In genomic region chr3:145103321-145103720, GRCm38 (mm10) we compare ENCODE assay signal across 16 mouse cellular contexts. TPM values are rescaled to one million over a fixed set of nuclear protein-coding genes. Genes with fewer than 3 reads are reported as not detected.
"Had no signal": no experiment of that assay in that cellular context is flagged by ENCODE, and none has a peak within 500 bp of the region (broad histone marks: within the 10 kb centered on the region; RNA-seq: fewer than 3 reads in every experiment).

No protein-coding gene starts in this region.

- H3K36me3 ChIP-seq: liver, embryonic 13.5 days; neural tube, embryonic 13.5 days had no signal

- DNase-seq: kidney, adult 18-20 months; kidney, postnatal 10 days; layer of hippocampus, postnatal 36 days; liver, embryonic 13.5 days; lung, adult 2 months; lung, postnatal 14 days; lung, postnatal 4 days; midbrain, embryonic 14.5 days; retina, postnatal 1 day; thymus, adult 2 months; thymus, postnatal 25 days had no signal

- H3K9me3 ChIP-seq: liver, embryonic 13.5 days; neural tube, embryonic 13.5 days had no signal

- H3K4me3 ChIP-seq: left cerebral cortex, adult 2 months; liver, embryonic 13.5 days; neural tube, embryonic 13.5 days had no signal

- H3K4me2 ChIP-seq: liver, embryonic 13.5 days; midbrain, embryonic 11.5 days; neural tube, embryonic 13.5 days had no signal

- H3K27ac ChIP-seq: left cerebral cortex, adult 2 months; liver, embryonic 13.5 days; neural tube, embryonic 13.5 days had no signal

- H3K4me1 ChIP-seq: liver, embryonic 13.5 days; neural tube, embryonic 13.5 days had no signal

- H3K27me3 ChIP-seq: liver, embryonic 13.5 days; neural tube, embryonic 13.5 days had no signal

- H3K9ac ChIP-seq: liver, embryonic 13.5 days; neural tube, embryonic 13.5 days had no signal

RNA-seq across cellular contexts. Expression of gene Clca2, which starts 4.1 kb away (rescaled TPM):
- polyA plus RNA-seq: liver, adult 2 months; liver, embryonic 13.5 days; liver, embryonic 16.5 days; midbrain, embryonic 14.5 days had no signal
